Mouse (Mus musculus): ENCODE measurements at regions not wholly inside any gene's neighbourhood (a gene's known extent, or its start where the extent isn't known, plus 50 kb on each side); places are given as distances from the start of the nearest gene placed in this dataset.

- H3K27me3 ChIP-seq (ENCODE audit: insufficient read depth, poor library complexity, severe bottlenecking): no peaks in the 10 kb centered on the region
- 45% methylated on average over 5 of the region's 5 CpGs for WGBS
- no peaks in the 10 kb centered on the region for H3K9me3 ChIP-seq
- no peak for DNase-seq (ENCODE audit: low spot score)
- H3K36me3 ChIP-seq: no peaks in the 10 kb centered on the region
- no peak overlapping the region for H3K27ac ChIP-seq
- no peak overlapping the region for H3K4me3 ChIP-seq
- H3K4me1 ChIP-seq: no peaks in the 10 kb centered on the region; the same call in 1 of the 2 replicates
Measured at GRCm38 (mm10) chr14:58938601-58938970, 204.1 kb downstream of the 1700129C05Rik start.

GRCm38 (mm10) chr14:58937791-58938600, 204.7 kb downstream of the 1700129C05Rik start:
- H3K4me3 ChIP-seq: no peak overlapping the region
- H3K36me3 ChIP-seq: no peaks in the 10 kb centered on the region
- H3K27ac ChIP-seq: no peak overlapping the region
- no peaks in the 10 kb centered on the region; the same call in 1 of the 2 replicates for H3K4me1 ChIP-seq
- H3K9me3 ChIP-seq: no peaks in the 10 kb centered on the region
- no peaks in the 10 kb centered on the region for H3K27me3 ChIP-seq (ENCODE audit: insufficient read depth, poor library complexity, severe bottlenecking)
- no peak for DNase-seq (ENCODE audit: low spot score)
- 73% methylated on average over 12 of the region's 12 CpGs for WGBS

- Histone ChIP-seq H3K9me3 (no peaks in the 10 kb centered on the region), H3K27me3 (ENCODE audit: insufficient read depth, poor library complexity, severe bottlenecking) (no peaks in the 10 kb centered on the region), H3K4me1 (no peaks in the 10 kb centered on the region; the same call in 1 of the 2 replicates), H3K27ac (no peak overlapping the region), H3K4me3 (no peak overlapping the region), H3K36me3 (no peaks in the 10 kb centered on the region)
- DNase-seq (ENCODE audit: low spot score): no peak
- 61% methylated on average over 8 of the region's 8 CpGs for WGBS
Measured at GRCm38 (mm10) chr14:58937331-58937730, 205.4 kb downstream of the 1700129C05Rik start.

- no peak for DNase-seq (ENCODE audit: low spot score)
- WGBS: 70% methylated on average over 2 of the region's 2 CpGs
- Histone ChIP-seq H3K9me3 (no peaks in the 10 kb centered on the region), H3K27me3 (ENCODE audit: insufficient read depth, poor library complexity, severe bottlenecking) (no peaks in the 10 kb centered on the region), H3K4me3 (no peak overlapping the region), H3K4me1 (no peaks in the 10 kb centered on the region; the same call in 1 of the 2 replicates), H3K36me3 (no peaks in the 10 kb centered on the region), H3K27ac (no peak overlapping the region)
Measured at GRCm38 (mm10) chr14:58936131-58936530, 206.6 kb downstream of the 1700129C05Rik start.

- no peaks in the 10 kb centered on the region for H3K4me1 ChIP-seq
- H3K27me3 ChIP-seq (ENCODE audit: insufficient read depth, poor library complexity, severe bottlenecking): no peaks in the 10 kb centered on the region
- H3K9me3 ChIP-seq: no peaks in the 10 kb centered on the region
- no peaks in the 10 kb centered on the region for H3K36me3 ChIP-seq
- no peak overlapping the region for H3K4me3 ChIP-seq
- WGBS: 64% methylated on average over 9 of the region's 9 CpGs
- no peak for DNase-seq (ENCODE audit: low spot score)
- no peak overlapping the region for H3K27ac ChIP-seq
Measured at GRCm38 (mm10) chr14:58917853-58918252, 224.8 kb downstream of the 1700129C05Rik start.

- no peaks in the 10 kb centered on the region for H3K36me3 ChIP-seq
- no peaks in the 10 kb centered on the region for H3K27me3 ChIP-seq (ENCODE audit: insufficient read depth, poor library complexity, severe bottlenecking)
- DNase-seq (ENCODE audit: low spot score): no peak
- WGBS: 81% methylated on average over 3 of the region's 3 CpGs
- no peaks in the 10 kb centered on the region for H3K9me3 ChIP-seq
- no peak overlapping the region for H3K4me3 ChIP-seq
- H3K27ac ChIP-seq: no peak overlapping the region
- no peaks in the 10 kb centered on the region for H3K4me1 ChIP-seq
Measured at GRCm38 (mm10) chr14:58917228-58917627, 225.5 kb downstream of the 1700129C05Rik start.

- Histone ChIP-seq H3K36me3 (no peaks in the 10 kb centered on the region), H3K9me3 (no peaks in the 10 kb centered on the region), H3K4me3 (no peak overlapping the region), H3K4me1 (no peaks in the 10 kb centered on the region), H3K27me3 (ENCODE audit: insufficient read depth, poor library complexity, severe bottlenecking) (no peaks in the 10 kb centered on the region), H3K27ac (no peak overlapping the region)
- 82% methylated on average over 3 of the region's 3 CpGs for WGBS
- no peak for DNase-seq (ENCODE audit: low spot score)
Measured at GRCm38 (mm10) chr14:58914937-58915336, 227.8 kb downstream of the 1700129C05Rik start.

- Histone ChIP-seq H3K4me3 (no peak overlapping the region), H3K4me1 (no peaks in the 10 kb centered on the region), H3K27me3 (ENCODE audit: insufficient read depth, poor library complexity, severe bottlenecking) (no peaks in the 10 kb centered on the region), H3K9me3 (no peaks in the 10 kb centered on the region), H3K27ac (no peak overlapping the region), H3K36me3 (no peaks in the 10 kb centered on the region)
- DNase-seq (ENCODE audit: low spot score): no peak
- 80% methylated on average over 1 of the region's 1 CpGs for WGBS
Measured at GRCm38 (mm10) chr14:58910846-58911245, 231.8 kb downstream of the 1700129C05Rik start.

GRCm38 (mm10) chr14:58907932-58908331, 234.8 kb downstream of the 1700129C05Rik start:
- no peaks in the 10 kb centered on the region for H3K9me3 ChIP-seq
- no peaks in the 10 kb centered on the region for H3K36me3 ChIP-seq
- no peak for DNase-seq (ENCODE audit: low spot score)
- no peak overlapping the region for H3K4me3 ChIP-seq
- H3K4me1 ChIP-seq: no peaks in the 10 kb centered on the region
- 68% methylated on average over 3 of the region's 3 CpGs for WGBS
- H3K27me3 ChIP-seq (ENCODE audit: insufficient read depth, poor library complexity, severe bottlenecking): no peaks in the 10 kb centered on the region
- no peak overlapping the region for H3K27ac ChIP-seq

GRCm38 (mm10) chr14:58907359-58907758, 235.3 kb downstream of the 1700129C05Rik start:
- no peak overlapping the region for H3K4me3 ChIP-seq
- WGBS: 88% methylated on average over 3 of the region's 3 CpGs
- H3K9me3 ChIP-seq: no peaks in the 10 kb centered on the region
- no peaks in the 10 kb centered on the region for H3K36me3 ChIP-seq
- no peaks in the 10 kb centered on the region for H3K27me3 ChIP-seq (ENCODE audit: insufficient read depth, poor library complexity, severe bottlenecking)
- no peak overlapping the region for H3K27ac ChIP-seq
- DNase-seq (ENCODE audit: low spot score): no peak
- H3K4me1 ChIP-seq: no peaks in the 10 kb centered on the region

GRCm38 (mm10) chr14:58906631-58907030, 236.1 kb downstream of the 1700129C05Rik start:
- Histone ChIP-seq H3K27ac (no peak overlapping the region), H3K36me3 (no peaks in the 10 kb centered on the region), H3K27me3 (ENCODE audit: insufficient read depth, poor library complexity, severe bottlenecking) (no peaks in the 10 kb centered on the region), H3K4me1 (no peaks in the 10 kb centered on the region), H3K9me3 (no peaks in the 10 kb centered on the region), H3K4me3 (no peak overlapping the region)
- WGBS: 78% methylated on average over 4 of the region's 4 CpGs
- no peak for DNase-seq (ENCODE audit: low spot score)

GRCm38 (mm10) chr14:58868176-58868949, 274.3 kb downstream of the 1700129C05Rik start:
- H3K27ac ChIP-seq: no peak overlapping the region
- DNase-seq (ENCODE audit: low spot score): no peak
- no peaks in the 10 kb centered on the region for H3K9me3 ChIP-seq
- 67% methylated on average over 14 of the region's 14 CpGs for WGBS
- H3K27me3 ChIP-seq (ENCODE audit: insufficient read depth, poor library complexity, severe bottlenecking): no peaks in the 10 kb centered on the region
- no peak overlapping the region for H3K4me3 ChIP-seq
- H3K36me3 ChIP-seq: no peaks in the 10 kb centered on the region
- H3K4me1 ChIP-seq: peaks cover 6% of the 10 kb centered on the region; the same call in 1 of the 2 replicates

- no peaks in the 10 kb centered on the region for H3K9me3 ChIP-seq
- no peak overlapping the region for H3K27ac ChIP-seq
- no peaks in the 10 kb centered on the region for H3K27me3 ChIP-seq (ENCODE audit: insufficient read depth, poor library complexity, severe bottlenecking)
- no peak overlapping the region for H3K4me3 ChIP-seq
- H3K4me1 ChIP-seq: peaks cover 6% of the 10 kb centered on the region; the same call in 1 of the 2 replicates
- WGBS: 64% methylated on average over 13 of the region's 13 CpGs
- no peak for DNase-seq (ENCODE audit: low spot score)
- no peaks in the 10 kb centered on the region for H3K36me3 ChIP-seq
Measured at GRCm38 (mm10) chr14:58867396-58868107, 275.1 kb downstream of the 1700129C05Rik start.
